Mouse (Mus musculus) heart, adult 11 months (tissue): ENCODE data around the gene Slc9a5.

Experiments
- DNase-seq: peaks from one replicate; pipeline ENCODE4 v3.0.0; 2022

Slc9a5 gene

GRCm38 (mm10) chr8:105355179-105356024 is 6.8 kb downstream of the Slc9a5 start:
- DNase-seq = peak; percentile 98

- DNase-seq = peak; percentile 90
Observed at GRCm38 (mm10) chr8:105356681-105357080, 8.0 kb downstream of the Slc9a5 start.

GRCm38 (mm10) chr8:105359208-105359607 is 10.6 kb downstream of the Slc9a5 start:
- DNase-seq = no peak

GRCm38 (mm10) chr8:105359646-105360045 is 11.0 kb downstream of the Slc9a5 start:
- DNase-seq = no peak

- peak; percentile 97 for DNase-seq
Observed at GRCm38 (mm10) chr8:105361751-105362702, 13.4 kb downstream of the Slc9a5 start.

- no peak for DNase-seq
Observed at GRCm38 (mm10) chr8:105367107-105367506, 18.5 kb downstream of the Slc9a5 start.

GRCm38 (mm10) chr8:105372473-105372872 is 23.8 kb downstream of the Slc9a5 start:
- peak; percentile 80 for DNase-seq

- peak; percentile 72 for DNase-seq
Observed at GRCm38 (mm10) chr8:105373032-105373431, 24.4 kb downstream of the Slc9a5 start, which contains the start of gene Plekhg4. Plekhg4 (plus strand) TSS chr8:105373274.

GRCm38 (mm10) chr8:105374513-105374966 is 25.9 kb downstream of the Slc9a5 start:
- peak; percentile 89 for DNase-seq

GRCm38 (mm10) chr8:105378673-105379072 is 30.0 kb downstream of the Slc9a5 start:
- DNase-seq = peak; percentile 91

GRCm38 (mm10) chr8:105380308-105380707 is 31.7 kb downstream of the Slc9a5 start:
- no peak for DNase-seq

GRCm38 (mm10) chr8:105384070-105384469 is 35.4 kb downstream of the Slc9a5 start:
- no peak for DNase-seq

GRCm38 (mm10) chr8:105387151-105387550 is 38.5 kb downstream of the Slc9a5 start:
- DNase-seq = no peak

GRCm38 (mm10) chr8:105389096-105389495 is 40.5 kb downstream of the Slc9a5 start:
- DNase-seq = peak; percentile 97

GRCm38 (mm10) chr8:105393089-105393787 is 44.6 kb downstream of the Slc9a5 start:
- peak; percentile 96 for DNase-seq

- DNase-seq = peak; percentile 86
Observed at GRCm38 (mm10) chr8:105393915-105394314, 45.3 kb downstream of the Slc9a5 start.

- peak; percentile 91 for DNase-seq
Observed at GRCm38 (mm10) chr8:105397747-105398146, 49.1 kb downstream of the Slc9a5 start.

- peak; percentile 77 for DNase-seq
Observed at GRCm38 (mm10) chr8:105400016-105400415, 51.4 kb downstream of the Slc9a5 start.

- peak; percentile 31 for DNase-seq
Observed at GRCm38 (mm10) chr8:105403467-105403866, 54.8 kb downstream of the Slc9a5 start.

GRCm38 (mm10) chr8:105404496-105404895 is 55.9 kb downstream of the Slc9a5 start:
- peak; percentile 64 for DNase-seq

- peak; percentile 64 for DNase-seq
Observed at GRCm38 (mm10) chr8:105406416-105406815, 57.8 kb downstream of the Slc9a5 start.

- DNase-seq = peak; percentile 59
Observed at GRCm38 (mm10) chr8:105408331-105408730, 59.7 kb downstream of the Slc9a5 start.

GRCm38 (mm10) chr8:105409947-105410346 is 61.3 kb downstream of the Slc9a5 start:
- DNase-seq = no peak
